Comparison of ENCODE assay signal across 21 mouse cellular contexts in genomic region chr17:26969257-26969656, GRCm38 (mm10).
"Had no signal": no experiment of that assay in that cellular context is flagged by ENCODE, and none has a peak within 500 bp of the region (broad histone marks: within the 10 kb centered on the region; RNA-seq: fewer than 3 reads in every experiment).

No protein-coding gene starts in this region.

- H3K4me3 ChIP-seq: lung, embryonic 15.5 days; megakaryocyte, embryonic 14.5 days; midbrain, embryonic 12.5 days; myocyte; neural tube, embryonic 13.5 days; neural tube, embryonic 15.5 days had no signal

- DNase-seq: lung, adult 2 months; lung, postnatal 14 days; lung, postnatal 36 days; midbrain, embryonic 14.5 days; retina, postnatal 1 day; right cerebral cortex, adult 18-20 months; right cerebral cortex, postnatal 25 days; right cerebral cortex, postnatal 4 days; spleen, adult 18-20 months; thymus, adult 18-20 months; thymus, postnatal 14 days; thymus, postnatal 36 days had no signal

- H3K9ac ChIP-seq: lung, embryonic 15.5 days; midbrain, embryonic 12.5 days; neural tube, embryonic 13.5 days; neural tube, embryonic 15.5 days had no signal

- ATAC-seq: lung, postnatal 0 days; midbrain, embryonic 16.5 days had no signal

- H3K4me2 ChIP-seq: lung, embryonic 15.5 days; midbrain, embryonic 12.5 days; neural tube, embryonic 13.5 days; neural tube, embryonic 15.5 days had no signal

- H3K27ac ChIP-seq: lung, embryonic 15.5 days; macrophage; midbrain, embryonic 12.5 days; neural tube, embryonic 13.5 days; neural tube, embryonic 15.5 days had no signal

- H3K9me3 ChIP-seq: lung, embryonic 15.5 days; megakaryocyte, embryonic 14.5 days; midbrain, embryonic 12.5 days; neural tube, embryonic 13.5 days; neural tube, embryonic 15.5 days had no signal

- H3K27me3 ChIP-seq: lung, embryonic 15.5 days; midbrain, embryonic 12.5 days; neural tube, embryonic 13.5 days; neural tube, embryonic 15.5 days had no signal
